Mouse (Mus musculus) liver, postnatal 0 days (tissue): ENCODE data around the gene Tmem158. TPM values are rescaled to one million over a fixed set of nuclear protein-coding genes. Genes with fewer than 3 reads are reported as not detected.

ENCODE experiments used
- ATAC-seq: fragments of 200-750 bp; cut with Nextera tagmentation; 2 replicates; pipeline ENCODE4 v1.8.0; 2017; ENCODE audit warnings: mild to moderate bottlenecking, moderate library complexity
- DNase-seq: peaks from one replicate; pipeline ENCODE4 v3.0.0-alpha.2; 2016
- H3K27ac ChIP-seq: fragments of 300-500 bp; sonication (generic); 2 replicates; pipeline ENCODE4 v1.5.1; 2014; ENCODE audit warnings: antibody characterized with exemption, moderate library complexity, mild to moderate bottlenecking, low read depth
- H3K27me3 ChIP-seq: fragments of 300-500 bp; sonication (generic); 2 replicates; pipeline ENCODE4 v1.6.1; 2014; ENCODE audit warnings: low read length, control low read depth, mixed read lengths; ENCODE audit not compliant: insufficient read depth
- H3K36me3 ChIP-seq: fragments of 300-500 bp; sonication (generic); replicated peaks from 2 replicates; pipeline ENCODE4 v1.6.1; 2014; ENCODE audit warnings: mild to moderate bottlenecking, control low read depth, low read length, moderate library complexity, mixed read lengths; ENCODE audit not compliant: insufficient read depth
- H3K4me1 ChIP-seq: fragments of 300-500 bp; sonication (generic); 2 replicates; pipeline ENCODE4 v1.6.1; 2014; ENCODE audit warnings: antibody characterized with exemption, mild to moderate bottlenecking, control low read depth; ENCODE audit not compliant: insufficient read depth
- H3K4me2 ChIP-seq: fragments of 300-500 bp; sonication (generic); 2 replicates; pipeline ENCODE4 v1.6.1; 2014; ENCODE audit warnings: low read depth, mild to moderate bottlenecking, low read length, moderate library complexity, mixed read lengths
- H3K4me3 ChIP-seq: fragments of 300-500 bp; sonication (generic); 2 replicates; pipeline ENCODE4 v1.5.1; 2014; ENCODE audit warnings: low read depth, low read length
- H3K9ac ChIP-seq: fragments of 300-500 bp; sonication (generic); replicated peaks from 2 replicates; pipeline ENCODE4 v1.6.1; 2014; ENCODE audit warnings: mild to moderate bottlenecking, moderate library complexity
- H3K9me3 ChIP-seq: fragments of 300-500 bp; sonication (generic); 2 replicates; pipeline ENCODE4 v1.6.1; 2016; ENCODE audit warnings: mild to moderate bottlenecking, control low read depth, low read length, mixed read lengths
- CTCF ChIP-seq: sonication (generic); IDR thresholded peaks from 2 replicates; pipeline ENCODE4 v1.5.1; 2016; ENCODE audit warnings: antibody characterized with exemption, low read depth
- EP300 ChIP-seq: IDR thresholded peaks from 2 replicates; pipeline ENCODE4 v1.6.1; 2016; ENCODE audit warnings: antibody characterized with exemption, low read depth, mild to moderate bottlenecking
- WGBS: fragments of 180-500 bp; shearing (Covaris S2); extraction: QIAGEN DNeasy Blood & Tissue Kit; methylation state at CpG from one replicate; pipeline ENCODE4 v1.1.7; 2014; ENCODE audit not compliant: insufficient replicate concordance; 5-methylcytosine and 5-hydroxymethylcytosine counted together
- polyA plus RNA-seq: library from polyadenylated mRNA; unstranded; fragments of >200 nt; fragmentation: Nextera tagmentation; extraction: Ambion mirVana; gene quantifications from 2 replicates; pipeline ENCODE4 v1.2.1, GENCODE M21; 2015

Tmem158 gene
- polyA plus RNA-seq, 1 experiment from 2014 or later, result 2.8 TPM

DNA sequence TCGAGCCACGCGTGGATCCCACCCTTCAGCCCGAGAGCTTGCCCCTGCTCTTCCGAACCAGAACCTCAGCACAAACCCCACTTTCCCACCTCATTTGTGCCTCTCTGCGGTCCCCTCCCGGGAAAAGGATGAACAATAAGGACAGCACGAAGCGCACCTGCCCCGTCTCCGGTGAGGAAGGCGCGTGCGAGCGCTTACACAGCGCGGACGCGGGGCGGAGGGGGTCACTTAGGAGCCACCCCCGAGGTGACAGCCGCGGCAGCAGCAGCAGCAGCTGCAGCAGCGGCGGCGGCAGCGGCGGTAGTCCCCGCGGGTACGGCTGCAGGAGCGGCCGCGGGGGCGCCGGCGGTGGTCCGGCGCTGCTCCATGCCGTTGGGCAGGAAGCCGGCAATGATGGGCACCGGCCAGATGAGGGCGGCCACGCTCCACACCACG lies 1.1 kb downstream of the Tmem158 start:
- Histone ChIP-seq H3K27me3 (peaks cover 37% of the 10 kb centered on the region), H3K4me3 (peak overlapping the region; percentile 65), H3K27ac (no peak overlapping the region), H3K4me1 (peaks cover 16% of the 10 kb centered on the region), H3K9me3 (no peaks in the 10 kb centered on the region), H3K36me3 (no peaks in the 10 kb centered on the region), H3K4me2 (peak overlapping the region; percentile 98), H3K9ac (peak overlapping the region; percentile 59)
- DNase-seq (peak; percentile 81), ATAC-seq (peak; percentile 44)
- TF ChIP-seq CTCF, result peak; percentile 84
- TF ChIP-seq EP300, result no peak
- 2% methylated on average over 45 of the region's 45 CpGs for WGBS

DNA sequence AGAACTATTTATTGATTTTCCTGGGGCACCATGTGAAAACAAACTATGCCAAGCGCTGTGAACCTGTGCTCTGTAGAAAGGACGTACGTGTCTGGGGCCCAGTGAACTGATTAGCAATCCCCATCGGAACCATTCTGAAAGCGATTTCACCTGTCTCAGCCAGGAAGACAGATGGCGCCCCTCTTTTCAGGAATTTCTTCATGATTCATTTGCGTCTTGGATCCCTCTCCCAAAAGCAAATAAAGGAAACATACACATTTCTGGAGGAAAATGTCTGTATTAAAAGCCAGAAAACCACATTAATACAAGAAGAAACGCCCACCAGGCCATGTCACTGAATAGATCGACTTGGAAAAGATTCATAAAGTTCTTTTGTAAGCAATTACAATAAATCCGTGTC lies 1.8 kb downstream of the Tmem158 start:
- Histone ChIP-seq H3K27me3 (peaks cover 36% of the 10 kb centered on the region), H3K27ac (no peak overlapping the region), H3K9ac (no peak overlapping the region), H3K36me3 (no peaks in the 10 kb centered on the region), H3K4me2 (no peak overlapping the region), H3K4me1 (peaks cover 16% of the 10 kb centered on the region), H3K9me3 (no peaks in the 10 kb centered on the region), H3K4me3 (no peak overlapping the region)
- ATAC-seq (no peak), DNase-seq (no peak)
- TF ChIP-seq CTCF (no peak), EP300 (no peak)
- 46% methylated on average over 10 of the region's 10 CpGs for WGBS

DNA sequence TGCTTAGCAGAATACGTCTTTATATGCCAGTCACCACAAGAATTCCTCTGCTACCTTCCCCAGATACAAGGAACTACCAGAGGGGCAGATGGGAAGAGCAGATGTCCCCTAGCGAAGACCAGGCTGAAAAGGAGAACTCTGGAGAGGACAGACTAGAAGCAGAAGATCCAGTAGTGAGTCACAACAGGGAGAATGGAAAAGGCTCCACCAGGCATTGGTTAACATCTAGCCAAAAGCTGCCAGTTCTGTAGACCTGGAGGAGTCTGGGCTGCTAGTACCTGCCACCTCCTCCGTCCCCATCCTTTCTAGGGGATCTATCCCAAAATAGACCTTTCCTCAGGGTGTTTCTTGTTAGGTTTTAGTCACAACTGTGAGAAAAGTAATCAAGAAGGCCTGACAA lies 4.8 kb downstream of the Tmem158 start:
- Histone ChIP-seq H3K36me3 (no peaks in the 10 kb centered on the region), H3K4me3 (no peak overlapping the region), H3K27ac (no peak overlapping the region), H3K9ac (no peak overlapping the region), H3K27me3 (peaks cover 24% of the 10 kb centered on the region), H3K9me3 (no peaks in the 10 kb centered on the region), H3K4me1 (peaks cover 13% of the 10 kb centered on the region), H3K4me2 (no peak overlapping the region)
- TF ChIP-seq EP300, result no peak
- TF ChIP-seq CTCF, result no peak
- DNase-seq (no peak), ATAC-seq (no peak)
- 74% methylated on average over 3 of the region's 3 CpGs for WGBS

DNA sequence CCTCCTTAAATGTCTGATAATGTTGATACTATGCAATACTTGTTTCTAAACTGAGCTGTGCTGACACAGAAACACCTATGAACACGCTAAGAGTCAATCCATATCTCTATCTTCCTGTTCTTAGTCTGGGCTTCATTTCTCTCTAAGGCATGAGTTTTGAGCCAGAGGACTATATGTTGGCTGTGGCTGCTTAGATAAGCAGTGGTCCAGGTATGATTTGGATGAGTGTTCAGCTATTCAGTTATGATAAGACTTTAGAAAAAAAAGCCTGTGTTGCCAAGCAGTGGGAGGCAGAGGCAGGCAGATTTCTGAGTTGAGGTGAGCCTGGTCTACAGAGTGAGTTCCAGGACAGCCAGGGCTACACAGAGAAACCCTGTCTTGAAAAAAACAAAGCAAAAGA lies 12.6 kb downstream of the Tmem158 start:
- no peak for ATAC-seq
- H3K4me1 ChIP-seq, result no peaks in the 10 kb centered on the region
- TF ChIP-seq EP300 (0 out of 2 replicates have a peak, but pooled peaks have one; percentile 29), CTCF (no peak)
- 0 out of 2 replicates have a peak, but pooled peaks cover 3% of the 10 kb centered on the region for H3K27me3 ChIP-seq
- no peak overlapping the region for H3K9ac ChIP-seq
- no peak overlapping the region for H3K4me3 ChIP-seq
- H3K4me2 ChIP-seq, result no peak overlapping the region
- WGBS, result 61% methylated on average over 1 of the region's 1 CpGs
- no peaks in the 10 kb centered on the region for H3K9me3 ChIP-seq
- no peak for DNase-seq
- no peaks in the 10 kb centered on the region for H3K36me3 ChIP-seq
- H3K27ac ChIP-seq, result no peak overlapping the region

DNA sequence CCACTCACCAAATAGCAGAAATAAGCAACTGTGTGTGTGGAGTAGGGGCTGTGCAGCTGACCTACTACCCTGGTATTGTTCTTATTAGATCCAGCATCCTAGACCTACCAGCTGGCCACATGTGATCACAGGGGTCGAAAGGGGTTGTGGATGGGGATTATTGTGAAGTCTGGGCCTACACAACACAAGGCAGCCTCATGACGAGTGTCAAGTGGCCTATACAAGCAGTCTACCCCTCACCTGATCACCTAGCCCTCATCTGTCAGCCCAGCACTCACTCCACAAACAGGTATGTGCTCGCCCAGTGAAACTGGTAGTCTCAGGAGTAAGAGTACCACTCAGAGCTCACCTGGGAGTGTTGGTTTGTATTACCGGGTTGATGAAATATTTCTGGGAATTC lies 15.4 kb downstream of the Tmem158 start:
- Histone ChIP-seq H3K9ac (no peak overlapping the region), H3K4me1 (no peaks in the 10 kb centered on the region), H3K4me3 (no peak overlapping the region), H3K36me3 (no peaks in the 10 kb centered on the region), H3K27me3 (0 out of 2 replicates have a peak, but pooled peaks cover 3% of the 10 kb centered on the region), H3K9me3 (no peaks in the 10 kb centered on the region), H3K4me2 (no peak overlapping the region), H3K27ac (no peak overlapping the region)
- 78% methylated on average over 4 of the region's 4 CpGs for WGBS
- ATAC-seq (no peak), DNase-seq (no peak)
- TF ChIP-seq EP300, result no peak
- TF ChIP-seq CTCF, result no peak

DNA sequence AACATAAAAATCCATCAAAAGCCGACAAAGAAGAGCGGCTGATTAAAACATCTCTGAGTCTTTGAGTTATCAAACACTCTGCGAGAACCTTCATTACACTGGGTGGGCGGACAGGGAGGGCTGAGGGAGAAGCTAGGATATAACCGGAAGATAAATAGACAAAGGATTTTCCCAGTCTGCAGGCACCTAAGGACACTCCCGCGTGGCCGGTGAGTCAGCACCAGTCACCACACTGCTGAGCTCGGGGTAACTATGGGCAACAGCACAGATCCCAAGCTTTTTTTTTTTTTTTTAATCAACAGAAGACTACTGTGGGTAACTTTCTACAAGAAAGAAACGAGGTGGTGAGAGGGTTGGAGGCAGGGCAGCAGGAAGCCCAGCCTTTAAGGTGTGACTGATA lies 16.6 kb downstream of the Tmem158 start:
- no peak for ATAC-seq
- TF ChIP-seq CTCF, result no peak
- TF ChIP-seq EP300, result no peak
- Histone ChIP-seq H3K27me3 (0 out of 2 replicates have a peak, but pooled peaks cover 3% of the 10 kb centered on the region), H3K9me3 (no peaks in the 10 kb centered on the region), H3K4me3 (no peak overlapping the region), H3K4me2 (no peak overlapping the region), H3K9ac (no peak overlapping the region), H3K36me3 (no peaks in the 10 kb centered on the region), H3K27ac (no peak overlapping the region), H3K4me1 (no peaks in the 10 kb centered on the region)
- 54% methylated on average over 10 of the region's 10 CpGs for WGBS
- DNase-seq, result no peak

DNA sequence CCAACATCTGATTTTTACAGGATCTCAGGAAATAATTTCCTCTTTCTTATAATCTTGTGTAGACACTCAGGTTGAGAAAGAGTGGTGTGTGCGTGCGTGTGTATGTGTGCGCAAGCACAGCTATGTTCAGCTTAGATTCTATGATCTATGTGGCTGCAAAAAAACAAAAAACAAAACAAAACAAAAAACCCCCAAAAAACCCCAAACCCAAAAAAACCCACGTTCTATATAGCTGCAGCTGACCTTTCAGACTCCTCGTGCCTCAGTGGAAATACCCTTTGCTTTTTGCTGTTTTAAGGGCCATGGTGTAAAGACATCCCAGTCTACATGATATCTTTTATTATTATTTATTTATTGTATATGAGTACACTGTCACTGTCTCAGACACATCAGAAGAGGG lies 19.4 kb downstream of the Tmem158 start:
- WGBS, result 84% methylated on average over 5 of the region's 5 CpGs
- Histone ChIP-seq H3K4me2 (no peak overlapping the region), H3K4me3 (no peak overlapping the region), H3K27me3 (0 out of 2 replicates have a peak, but pooled peaks cover 3% of the 10 kb centered on the region), H3K36me3 (no peaks in the 10 kb centered on the region), H3K27ac (no peak overlapping the region), H3K4me1 (no peaks in the 10 kb centered on the region), H3K9ac (no peak overlapping the region), H3K9me3 (no peaks in the 10 kb centered on the region)
- TF ChIP-seq EP300, result no peak
- no peak for TF ChIP-seq CTCF
- DNase-seq, result no peak
- ATAC-seq, result no peak
